In the genomic region with DNA sequence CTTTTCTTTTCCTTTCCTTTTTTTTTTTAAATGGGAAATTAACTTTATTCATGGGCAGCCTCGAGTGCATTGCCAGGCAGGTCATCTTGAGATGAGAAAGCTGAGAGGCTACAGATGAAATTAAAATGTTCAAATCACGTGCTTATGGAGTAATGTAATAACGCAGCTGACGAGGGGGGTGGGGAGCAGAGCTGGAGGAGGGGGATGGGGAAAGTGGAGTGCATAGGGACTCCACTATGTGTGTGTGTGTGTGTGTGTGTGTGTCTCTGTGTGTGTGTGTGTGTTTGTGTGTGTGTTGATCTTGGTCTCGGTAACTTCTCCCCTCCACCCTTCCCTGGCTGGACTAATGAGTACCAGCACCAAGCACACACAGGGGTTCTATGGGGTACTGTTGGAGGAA, we compare ENCODE assay signal across 11 mouse cellular contexts.
"Had no signal": no experiment of that assay in that cellular context is flagged by ENCODE, and none has a peak within 500 bp of the region (broad histone marks: within the 10 kb centered on the region; RNA-seq: fewer than 3 reads in every experiment).

No protein-coding gene starts in this region.

- H3K9ac ChIP-seq: limb, embryonic 13.5 days; liver, embryonic 14.5 days had no signal

- H3K36me3 ChIP-seq: limb, embryonic 13.5 days had no signal

- H3K27ac ChIP-seq: limb, embryonic 13.5 days; liver, embryonic 14.5 days had no signal

- DNase-seq: kidney, adult 18-20 months; kidney, postnatal 10 days; kidney, postnatal 4 days; left cerebral cortex, postnatal 4 days; lung, adult 18-20 months; lung, postnatal 36 days; retina, postnatal 1 day; right cerebral cortex, postnatal 14 days; thymus, postnatal 4 days had no signal

- H3K4me2 ChIP-seq: limb, embryonic 13.5 days had no signal

- H3K4me3 ChIP-seq: limb, embryonic 13.5 days had no signal

- H3K9me3 ChIP-seq: limb, embryonic 13.5 days had no signal
